Mouse (Mus musculus): ENCODE measurements around the gene Trip12.

GRCm38 (mm10) chr1:84882937-84883336, 42.6 kb upstream of the Trip12 start:
- no peak for TF ChIP-seq CTCF (IDR thresholded peaks at IDR 0.05; ENCODE audit: control insufficient read depth, insufficient read depth, insufficient read length)
- TF ChIP-seq CEBPB (IDR thresholded peaks at IDR 0.05; ENCODE audit: low read depth), result no peak
- TF ChIP-seq MYOG (IDR thresholded peaks at IDR 0.05; ENCODE audit: control insufficient read depth, extremely low read depth, insufficient read length), result no peak
- TF ChIP-seq MAX (IDR thresholded peaks at IDR 0.05), result no peak
- no peak for TF ChIP-seq USF1 (IDR thresholded peaks at IDR 0.05; ENCODE audit: low read depth)
- no peak for TF ChIP-seq MYOD1 (IDR thresholded peaks at IDR 0.05; ENCODE audit: control insufficient read depth, insufficient read length, low read depth)
- no peak for TF ChIP-seq FOSL1 (IDR thresholded peaks at IDR 0.05; ENCODE audit: insufficient read depth, low read length, poor library complexity, severe bottlenecking)
